Mouse (Mus musculus) bone marrow, adult 2 months (tissue): Measurements from ENCODE around the gene Hmces. TPM values are rescaled to one million over a fixed set of nuclear protein-coding genes. Genes with fewer than 3 reads are reported as not detected.
"Not testable (repeated sequence)": the region's sequence is repeated elsewhere in the genome, so short reads cannot be mapped to it uniquely, and the experiment has no call there.

ENCODE experiments used
- H3K27ac ChIP-seq: fragments of 200-500 bp; 2 replicates; pipeline ENCODE4 v1.5.1; 2012; ENCODE audit warnings: low read depth, mild to moderate bottlenecking, control low read depth, inconsistent platforms, low read length; ENCODE audit not compliant: control insufficient read depth, poor library complexity, insufficient read depth
- H3K4me1 ChIP-seq: fragments of 200-500 bp; 2 replicates; pipeline ENCODE4 v1.6.1; 2011; ENCODE audit warnings: low read length; ENCODE audit not compliant: control insufficient read depth, insufficient read depth
- H3K4me3 ChIP-seq: fragments of 200-500 bp; replicated peaks from 2 replicates; pipeline ENCODE3; 2011; ENCODE audit warnings: mild to moderate bottlenecking, low read depth, low read length, control low read depth; ENCODE audit not compliant: control insufficient read depth
- CTCF ChIP-seq: fragments of 200-500 bp; IDR thresholded peaks from 2 replicates; pipeline ENCODE4 v1.5.1; 2011; ENCODE audit warnings: low read length, control low read depth; ENCODE audit not compliant: control insufficient read depth, insufficient read depth
- POLR2A ChIP-seq: fragments of 200-500 bp; IDR thresholded peaks from 2 replicates; pipeline ENCODE4 v1.6.1; 2011; ENCODE audit warnings: low read depth, mild to moderate bottlenecking, control low read depth, low read length, borderline replicate concordance; ENCODE audit not compliant: control insufficient read depth
- WGBS: fragments of 180-500 bp; shearing (Covaris S2); methylation state at CpG from one replicate; pipeline ENCODE4 v1.1.7; 2018; 5-methylcytosine and 5-hydroxymethylcytosine counted together
- polyA plus RNA-seq: library from polyadenylated mRNA; stranded (reverse); fragments of >200 nt; gene quantifications from 2 replicates; pipeline ENCODE4 v1.2.4, GENCODE M21; 2011; ENCODE audit warnings: low replicate concordance; ENCODE audit not compliant: missing spikeins, insufficient read depth, insufficient read length

The Hmces gene
- polyA plus RNA-seq, 1 experiment: 48.8 TPM

GRCm38 (mm10) chr6:87935037-87935436, 21.3 kb downstream of the Hmces start:
- Histone ChIP-seq H3K4me1 (no peaks in the 10 kb centered on the region), H3K4me3 (no peak overlapping the region), H3K27ac (no peak overlapping the region)
- TF ChIP-seq CTCF: no peak
- TF ChIP-seq POLR2A: no peak
- WGBS: 59% methylated on average over 5 of the region's 5 CpGs

GRCm38 (mm10) chr6:87937178-87937788, 23.5 kb downstream of the Hmces start:
- WGBS: 83% methylated on average over 19 of the region's 19 CpGs
- TF ChIP-seq CTCF (no peak), POLR2A (no peak)
- H3K4me3 ChIP-seq: no peak overlapping the region
- H3K4me1 ChIP-seq: no peaks in the 10 kb centered on the region
- no peak overlapping the region for H3K27ac ChIP-seq

- H3K4me3 ChIP-seq: no peak overlapping the region
- H3K4me1 ChIP-seq: no peaks in the 10 kb centered on the region
- H3K27ac ChIP-seq: no peak overlapping the region
- 79% methylated on average over 3 of the region's 3 CpGs for WGBS
- no peak for TF ChIP-seq POLR2A
- no peak for TF ChIP-seq CTCF
These were observed 25.2 kb downstream of the Hmces start for GRCm38 (mm10) chr6:87938941-87939340.

- 83% methylated on average over 7 of the region's 7 CpGs for WGBS
- Histone ChIP-seq H3K27ac (no peak overlapping the region), H3K4me3 (no peak overlapping the region), H3K4me1 (no peaks in the 10 kb centered on the region)
- no peak for TF ChIP-seq CTCF
- no peak for TF ChIP-seq POLR2A
These were observed 28.4 kb downstream of the Hmces start for GRCm38 (mm10) chr6:87942179-87942578.

GRCm38 (mm10) chr6:87962457-87962856, 48.7 kb downstream of the Hmces start:
- WGBS: 75% methylated on average over 4 of the region's 4 CpGs
- H3K27ac ChIP-seq, H3K4me3 ChIP-seq, H3K4me1 ChIP-seq: not testable (repeated sequence)

GRCm38 (mm10) chr6:87970041-87970440, 56.3 kb downstream of the Hmces start:
- TF ChIP-seq POLR2A (no peak), CTCF (no peak)
- Histone ChIP-seq H3K4me1 (no peaks in the 10 kb centered on the region), H3K4me3 (no peak overlapping the region), H3K27ac (no peak overlapping the region)
- 57% methylated on average over 2 of the region's 2 CpGs for WGBS

GRCm38 (mm10) chr6:87979728-87980127, 66.0 kb downstream of the Hmces start:
- no peaks in the 10 kb centered on the region for H3K4me1 ChIP-seq
- no peak overlapping the region for H3K27ac ChIP-seq
- no peak overlapping the region for H3K4me3 ChIP-seq
- TF ChIP-seq POLR2A (no peak), CTCF (no peak)
- WGBS: 68% methylated on average over 3 of the region's 3 CpGs

GRCm38 (mm10) chr6:87980374-87981029, 66.8 kb downstream of the Hmces start:
- under 1% methylated on average over 65 of the region's 66 CpGs for WGBS
- Histone ChIP-seq H3K4me3 (peak overlapping the region; percentile 32), H3K4me1 (no peaks in the 10 kb centered on the region), H3K27ac (no peak overlapping the region; the same call in 1 of the 2 replicates)
- TF ChIP-seq POLR2A (no peak), CTCF (no peak)
